Mouse (Mus musculus): ENCODE data around the gene Ncstn.

DNA sequence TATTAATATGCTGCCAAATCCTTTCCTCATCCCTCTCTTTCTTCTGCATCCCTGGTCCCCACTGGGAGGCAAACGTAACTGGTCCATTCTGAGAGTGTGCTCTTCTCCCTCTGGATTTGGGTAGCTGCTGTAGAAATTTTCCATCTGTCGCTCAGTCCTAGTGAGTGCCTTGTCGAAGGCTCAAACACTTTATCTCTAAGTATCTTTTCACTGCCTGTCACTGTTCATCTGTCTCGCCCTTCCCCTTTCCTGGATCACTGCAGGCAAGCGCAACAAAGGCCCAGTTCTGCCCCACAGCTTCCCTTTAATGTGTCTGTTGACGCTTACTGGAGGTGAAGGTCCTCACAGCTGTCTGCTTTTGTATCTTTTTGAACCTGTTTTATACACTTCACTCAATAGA, 12.6 kb upstream of the Ncstn start:
- TF ChIP-seq POLR2A (IDR thresholded peaks at IDR 0.05; ENCODE audit: low read depth, low read length) = no peak
- no peak for TF ChIP-seq CTCF (IDR thresholded peaks at IDR 0.05; ENCODE audit: extremely low read depth, insufficient read length, insufficient replicate concordance, low read depth, low read length)
